Mouse (Mus musculus) cortical plate, adult 2 months (tissue): Measurements from ENCODE around the gene Rab19.

Source experiments
- CTCF ChIP-seq: fragments of 200-500 bp; IDR thresholded peaks from 2 replicates; pipeline ENCODE4 v1.5.1; 2011; ENCODE audit warnings: mild to moderate bottlenecking, control low read depth, low read length; ENCODE audit not compliant: insufficient read depth; ENCODE audit errors: extremely low read depth
- POLR2A ChIP-seq: fragments of 200-500 bp; IDR thresholded peaks from 2 replicates; pipeline ENCODE4 v1.6.1; 2011; ENCODE audit warnings: mild to moderate bottlenecking, low read length, control low read depth; ENCODE audit not compliant: insufficient read depth; ENCODE audit errors: extremely low read depth

DNA sequence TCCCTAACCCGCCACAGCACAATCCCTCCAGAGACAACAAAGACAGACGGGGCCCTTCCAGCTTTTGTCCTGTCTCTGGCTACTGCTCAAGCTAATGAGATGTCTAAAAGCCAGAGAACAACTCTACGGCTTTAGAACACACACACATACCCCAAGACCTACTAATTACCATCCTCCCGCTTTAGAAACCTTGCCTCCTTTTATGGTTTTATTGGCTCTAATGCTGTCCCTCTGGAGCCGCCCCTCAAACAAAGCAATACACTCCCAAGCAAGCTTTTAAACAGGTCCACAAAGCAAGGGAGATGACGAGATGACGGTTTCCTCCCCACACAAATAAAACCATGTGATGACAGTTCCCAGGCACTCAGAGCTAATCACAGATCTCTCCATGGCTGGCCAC is 35.5 kb upstream of the Rab19 start:
- TF ChIP-seq CTCF (no peak), POLR2A (no peak)
